Mouse (Mus musculus) embryonic facial prominence, embryonic 14.5 days (tissue): ENCODE results near the gene Def6. TPM values are rescaled to one million over a fixed set of nuclear protein-coding genes. Genes with fewer than 3 reads are reported as not detected.

ENCODE experiments used
- ATAC-seq: fragments of 200-750 bp; cut with Nextera tagmentation; 2 replicates; pipeline ENCODE4 v1.8.0; 2017; ENCODE audit warnings: low read depth, moderate number of reproducible peaks, moderate TSS enrichment
- DNase-seq: peaks from one replicate; pipeline ENCODE4 v3.0.0-alpha.2; 2015; ENCODE audit warnings: low spot score
- H3K27ac ChIP-seq: fragments of 300-500 bp; sonication (generic); replicated peaks from 2 replicates; pipeline ENCODE4 v1.5.1; 2014; ENCODE audit warnings: low read depth, mild to moderate bottlenecking, low read length, moderate library complexity
- H3K27me3 ChIP-seq: fragments of 300-500 bp; sonication (generic); replicated peaks from 2 replicates; pipeline ENCODE4 v1.6.1; 2014; ENCODE audit warnings: low read length; ENCODE audit not compliant: control insufficient read depth, insufficient read depth
- H3K36me3 ChIP-seq: fragments of 300-500 bp; sonication (generic); 2 replicates; pipeline ENCODE4 v1.6.1; 2014; ENCODE audit warnings: low read length, mixed read lengths; ENCODE audit not compliant: control insufficient read depth, insufficient read depth
- H3K4me1 ChIP-seq: fragments of 300-500 bp; sonication (generic); 2 replicates; pipeline ENCODE4 v1.6.1; 2014; ENCODE audit warnings: antibody characterized with exemption, low read length; ENCODE audit not compliant: control insufficient read depth, insufficient read depth
- H3K4me2 ChIP-seq: fragments of 300-500 bp; sonication (generic); 2 replicates; pipeline ENCODE4 v1.6.1; 2014; ENCODE audit warnings: low read depth, mild to moderate bottlenecking, low read length, moderate library complexity, mixed read lengths
- H3K4me3 ChIP-seq: fragments of 300-500 bp; sonication (generic); 2 replicates; pipeline ENCODE4 v1.5.1; 2014; ENCODE audit warnings: low read depth, mild to moderate bottlenecking, low read length
- H3K9ac ChIP-seq: fragments of 300-500 bp; sonication (generic); 2 replicates; pipeline ENCODE4 v1.6.1; 2014; ENCODE audit warnings: low read depth, mild to moderate bottlenecking, low read length, moderate library complexity, mixed read lengths
- H3K9me3 ChIP-seq: fragments of 300-500 bp; sonication (generic); 2 replicates; pipeline ENCODE4 v1.6.1; 2016; ENCODE audit warnings: low read length; ENCODE audit not compliant: control insufficient read depth
- WGBS: fragments of 180-500 bp; shearing (Covaris S2); extraction: QIAGEN DNeasy Blood & Tissue Kit; methylation state at CpG from one replicate; pipeline ENCODE4 v1.1.7; 2014; 5-methylcytosine and 5-hydroxymethylcytosine counted together
- polyA plus RNA-seq: library from polyadenylated mRNA; unstranded; fragments of >200 nt; fragmentation: Nextera tagmentation; extraction: Ambion mirVana; gene quantifications from 2 replicates; pipeline ENCODE4 v1.2.1, GENCODE M21; 2014

Gene Def6
- polyA plus RNA-seq, 1 experiment from 2014 or later = 9.4 TPM

DNA sequence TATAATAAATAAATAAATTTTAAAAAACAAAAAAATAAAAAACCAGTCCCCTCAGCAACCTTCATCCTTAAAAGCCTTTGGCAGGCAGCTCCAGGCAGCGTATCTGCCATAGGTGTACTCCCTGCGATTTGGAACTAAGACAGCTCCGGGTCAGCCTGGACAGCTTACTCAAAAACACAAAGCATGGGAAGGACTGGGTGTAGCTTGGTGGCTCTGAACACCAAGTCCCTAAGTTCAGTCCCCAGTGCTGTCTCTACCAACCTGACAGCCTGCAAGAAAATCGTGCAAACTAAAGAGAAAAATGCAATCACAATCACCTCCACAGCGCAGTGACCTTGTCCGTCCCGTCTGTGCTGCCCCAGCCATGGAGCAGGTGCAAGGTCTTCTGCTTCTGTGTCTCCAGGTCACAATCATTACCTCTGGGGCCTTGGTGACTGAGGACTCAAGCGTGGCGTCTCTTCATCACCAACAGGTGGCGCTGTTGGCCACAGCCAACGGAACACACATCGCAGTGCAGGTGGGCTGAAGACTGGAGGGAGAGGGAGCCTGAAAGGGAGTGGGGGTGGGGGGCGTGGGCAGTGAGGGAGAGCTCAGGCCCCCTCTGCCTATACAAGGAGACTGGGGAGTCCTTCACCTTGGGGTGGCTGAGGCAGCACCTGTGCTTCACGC lies 3.4 kb upstream of the Def6 start:
- Histone ChIP-seq H3K9ac (no peak overlapping the region), H3K9me3 (no peaks in the 10 kb centered on the region), H3K4me2 (no peak overlapping the region), H3K4me1 (peaks cover 16% of the 10 kb centered on the region), H3K27ac (no peak overlapping the region), H3K27me3 (no peaks in the 10 kb centered on the region), H3K36me3 (peaks cover 51% of the 10 kb centered on the region), H3K4me3 (no peak overlapping the region)
- 38% methylated on average over 14 of the region's 14 CpGs for WGBS
- DNase-seq = peak; percentile 63
- ATAC-seq = no peak

DNA sequence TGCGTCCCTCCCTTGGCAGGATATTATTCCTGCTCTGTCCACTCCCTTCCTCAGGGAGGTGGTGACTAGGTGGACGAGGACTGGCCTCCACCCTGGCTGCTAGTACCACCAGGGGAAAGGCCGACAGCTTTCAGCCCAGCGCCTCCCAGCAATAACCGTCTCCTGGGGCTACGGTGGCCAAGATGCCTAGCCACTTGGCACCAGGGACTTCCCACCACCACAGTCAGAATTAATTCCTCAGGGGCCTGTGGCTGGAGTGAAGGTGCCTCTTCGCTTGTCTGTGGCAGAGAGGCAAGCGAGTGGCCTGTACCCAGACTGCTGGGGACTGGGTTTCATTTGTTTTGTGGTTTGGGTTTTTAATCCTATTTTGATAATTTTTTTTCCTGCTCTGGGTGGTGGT lies 2.1 kb upstream of the Def6 start:
- H3K4me1 ChIP-seq = peaks cover 16% of the 10 kb centered on the region
- no peak for ATAC-seq
- peaks cover 38% of the 10 kb centered on the region for H3K36me3 ChIP-seq

DNA sequence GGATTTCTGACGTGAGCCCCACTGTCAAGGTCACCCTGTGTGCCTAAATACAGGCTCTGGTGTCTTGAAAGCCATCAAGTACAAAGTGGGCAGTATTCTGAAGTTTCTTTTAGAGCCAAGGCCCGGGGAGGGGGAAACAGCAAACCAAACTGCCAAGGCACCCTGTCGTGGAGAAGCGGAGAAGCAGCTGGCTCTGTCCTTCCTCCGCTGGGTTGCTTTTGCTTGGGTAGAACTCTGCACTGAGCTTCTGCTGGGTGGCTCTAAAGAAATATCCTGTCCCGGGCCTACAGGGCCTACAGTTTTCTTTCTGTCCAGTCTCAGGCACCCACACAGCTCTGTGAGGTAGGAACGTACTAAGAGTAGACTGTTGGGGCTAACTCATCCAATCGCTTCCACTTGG lies 486 bp upstream of the Def6 start:
- Histone ChIP-seq H3K4me3 (no peak overlapping the region), H3K9ac (peak overlapping the region; percentile 69), H3K27me3 (no peaks in the 10 kb centered on the region), H3K27ac (peak overlapping the region; percentile 79), H3K4me1 (peaks cover 16% of the 10 kb centered on the region), H3K4me2 (peak overlapping the region; percentile 78), H3K36me3 (peaks cover 22% of the 10 kb centered on the region), H3K9me3 (no peaks in the 10 kb centered on the region)
- WGBS = 60% methylated on average over 8 of the region's 8 CpGs
- no peak; the same call in none of the 2 replicates for ATAC-seq
- no peak for DNase-seq

More for the DNA sequence above, 2.1 kb upstream of the Def6 start:
- DNase-seq = no peak
- no peaks in the 10 kb centered on the region for H3K9me3 ChIP-seq
- no peak overlapping the region for H3K27ac ChIP-seq
- no peak overlapping the region for H3K9ac ChIP-seq
- H3K4me2 ChIP-seq = no peak overlapping the region
- WGBS = 86% methylated on average over 8 of the region's 8 CpGs
- no peak overlapping the region for H3K4me3 ChIP-seq
- no peaks in the 10 kb centered on the region for H3K27me3 ChIP-seq

DNA sequence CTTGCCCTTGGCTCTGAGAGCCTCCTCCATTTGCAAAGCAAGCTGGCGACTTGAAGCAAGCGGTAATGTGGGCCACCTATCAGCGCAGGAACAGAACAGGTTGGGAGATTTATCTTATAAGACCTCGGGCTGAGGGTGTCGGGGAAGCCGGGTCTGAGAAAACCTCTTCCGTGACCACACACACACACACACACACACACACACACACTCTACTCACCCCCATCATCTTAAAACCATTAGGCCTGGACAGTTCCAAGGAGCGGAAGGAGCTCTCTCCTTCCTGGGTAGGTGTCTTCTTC lies 685 bp downstream of the Def6 start:
- peak overlapping the region; percentile 69 for H3K9ac ChIP-seq
- no peaks in the 10 kb centered on the region for H3K9me3 ChIP-seq
- WGBS = 80% methylated on average over 8 of the region's 8 CpGs
- H3K4me2 ChIP-seq = peak overlapping the region; percentile 78
- DNase-seq (no peak), ATAC-seq (no peak)
- H3K36me3 ChIP-seq = peaks cover 11% of the 10 kb centered on the region
- H3K27me3 ChIP-seq = no peaks in the 10 kb centered on the region
- peaks cover 16% of the 10 kb centered on the region for H3K4me1 ChIP-seq
- H3K27ac ChIP-seq = peak overlapping the region; percentile 79; the same call in 1 of the 2 replicates
- H3K4me3 ChIP-seq = peak overlapping the region; percentile 42

DNA sequence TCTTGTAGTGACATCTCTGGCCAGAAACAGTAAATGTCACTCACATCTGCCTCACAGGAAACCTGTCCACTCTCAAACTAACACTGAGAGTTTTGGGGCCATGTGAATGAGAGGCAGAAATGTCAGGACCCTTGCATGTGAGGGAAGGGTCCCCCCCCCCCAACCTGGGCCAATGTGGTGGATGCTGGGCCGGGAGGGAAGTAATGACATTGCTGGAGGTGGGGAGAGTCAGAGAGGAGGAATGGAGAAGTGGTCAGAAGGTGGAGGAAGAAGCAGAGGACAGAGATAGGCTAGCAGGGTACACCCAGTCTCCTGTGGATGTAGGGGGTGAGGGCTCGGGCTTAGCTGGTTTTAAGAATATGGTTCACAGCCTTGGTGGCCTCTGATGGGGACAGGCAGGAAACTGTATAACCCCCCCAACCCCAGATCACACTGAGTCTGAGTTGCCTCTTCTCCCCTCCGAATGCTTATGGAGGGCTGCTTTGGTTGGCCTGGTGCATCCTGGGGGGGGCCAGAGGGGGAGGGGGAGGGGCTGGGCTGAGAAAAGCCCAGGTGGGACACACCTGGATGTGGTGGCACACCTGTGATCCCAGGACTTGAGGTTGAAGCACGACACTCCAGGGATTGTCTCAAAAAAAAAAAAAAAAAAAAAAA lies 2.0 kb downstream of the Def6 start:
- Histone ChIP-seq H3K9ac (no peak overlapping the region), H3K4me1 (peaks cover 16% of the 10 kb centered on the region), H3K36me3 (peaks cover 10% of the 10 kb centered on the region; the same call in 1 of the 2 replicates), H3K4me2 (no peak overlapping the region), H3K27ac (no peak overlapping the region), H3K27me3 (no peaks in the 10 kb centered on the region), H3K9me3 (no peaks in the 10 kb centered on the region), H3K4me3 (no peak overlapping the region)
- ATAC-seq (no peak), DNase-seq (no peak)
- 68% methylated on average over 4 of the region's 4 CpGs for WGBS

DNA sequence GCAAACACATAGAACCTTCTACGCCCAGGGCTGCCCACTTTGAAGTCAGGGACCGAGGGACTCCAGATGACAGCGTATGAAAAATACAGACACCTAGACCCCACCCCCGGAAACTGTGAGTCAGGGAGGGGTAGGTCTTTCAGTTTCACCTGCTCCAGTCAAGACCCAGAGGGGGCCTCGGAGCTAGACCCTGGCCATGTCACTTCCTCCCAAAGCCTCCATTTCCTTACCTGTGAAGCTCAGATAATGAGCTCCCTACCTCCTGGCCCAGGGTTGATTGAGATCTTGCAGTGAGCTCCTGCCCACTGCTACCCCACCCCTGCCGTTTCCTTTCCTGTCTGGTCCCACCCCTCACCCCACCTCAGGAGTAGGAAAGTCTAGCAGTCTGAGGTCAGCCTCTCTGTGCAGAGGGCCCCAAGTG lies 4.4 kb downstream of the Def6 start:
- H3K27me3 ChIP-seq = no peaks in the 10 kb centered on the region
- no peak overlapping the region for H3K9ac ChIP-seq
- no peak overlapping the region for H3K4me3 ChIP-seq
- no peak overlapping the region; the same call in 1 of the 2 replicates for H3K27ac ChIP-seq
- 66% methylated on average over 5 of the region's 6 CpGs for WGBS
- H3K4me2 ChIP-seq = no peak overlapping the region
- no peak for ATAC-seq
- no peaks in the 10 kb centered on the region for H3K9me3 ChIP-seq
- no peak for DNase-seq
- H3K4me1 ChIP-seq = peaks cover 14% of the 10 kb centered on the region
- no peaks in the 10 kb centered on the region for H3K36me3 ChIP-seq

DNA sequence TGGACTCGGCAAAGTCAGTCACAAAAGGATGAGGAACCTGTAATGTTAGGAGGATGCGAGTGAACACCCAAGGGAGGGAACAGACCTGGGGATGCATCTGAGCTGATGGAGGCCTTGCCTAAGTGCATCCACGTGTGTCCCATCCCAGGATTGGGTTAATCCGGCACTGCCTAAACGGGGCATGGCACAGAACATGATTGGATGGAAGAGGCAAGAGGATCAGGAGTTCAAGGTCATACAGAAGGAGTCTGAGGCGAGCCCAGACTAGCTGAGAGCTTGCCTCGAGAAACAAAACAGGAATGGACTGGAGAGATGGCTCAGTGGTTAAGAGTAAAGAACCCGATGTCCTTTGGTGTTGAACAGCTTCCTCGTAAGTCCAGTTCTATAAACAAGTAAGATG lies 4.8 kb downstream of the Def6 start:
- Histone ChIP-seq H3K4me2 (no peak overlapping the region), H3K27ac (no peak overlapping the region; the same call in 1 of the 2 replicates), H3K4me1 (peaks cover 12% of the 10 kb centered on the region), H3K9ac (no peak overlapping the region), H3K36me3 (no peaks in the 10 kb centered on the region), H3K4me3 (no peak overlapping the region), H3K27me3 (no peaks in the 10 kb centered on the region), H3K9me3 (no peaks in the 10 kb centered on the region)
- no peak for ATAC-seq
- WGBS = 59% methylated on average over 9 of the region's 9 CpGs
- DNase-seq = no peak

DNA sequence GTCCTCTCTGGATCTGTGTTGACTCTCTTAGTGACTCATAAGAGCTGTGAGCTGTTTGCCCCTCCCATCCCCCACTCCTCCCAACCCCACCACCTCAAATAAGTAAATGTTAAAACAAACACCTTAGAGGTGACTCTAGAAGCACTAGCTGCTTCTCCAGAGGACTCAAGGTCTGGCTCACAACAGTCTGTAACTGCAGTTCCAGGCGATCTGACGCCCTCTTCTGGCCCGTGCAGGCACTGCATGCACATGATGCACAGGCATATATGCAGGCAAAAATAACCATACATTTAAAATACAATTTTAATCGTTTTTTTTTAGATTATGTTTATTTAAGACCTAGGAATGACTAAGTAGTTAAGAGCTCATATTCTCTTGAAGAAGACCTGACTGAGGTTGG lies 5.7 kb downstream of the Def6 start:
- Histone ChIP-seq H3K27ac (no peak overlapping the region), H3K9me3 (no peaks in the 10 kb centered on the region), H3K4me2 (no peak overlapping the region), H3K36me3 (no peaks in the 10 kb centered on the region), H3K4me1 (peaks cover 10% of the 10 kb centered on the region), H3K9ac (no peak overlapping the region), H3K27me3 (no peaks in the 10 kb centered on the region), H3K4me3 (no peak overlapping the region)
- no peak for ATAC-seq
- DNase-seq = no peak
- WGBS = 32% methylated on average over 4 of the region's 4 CpGs

DNA sequence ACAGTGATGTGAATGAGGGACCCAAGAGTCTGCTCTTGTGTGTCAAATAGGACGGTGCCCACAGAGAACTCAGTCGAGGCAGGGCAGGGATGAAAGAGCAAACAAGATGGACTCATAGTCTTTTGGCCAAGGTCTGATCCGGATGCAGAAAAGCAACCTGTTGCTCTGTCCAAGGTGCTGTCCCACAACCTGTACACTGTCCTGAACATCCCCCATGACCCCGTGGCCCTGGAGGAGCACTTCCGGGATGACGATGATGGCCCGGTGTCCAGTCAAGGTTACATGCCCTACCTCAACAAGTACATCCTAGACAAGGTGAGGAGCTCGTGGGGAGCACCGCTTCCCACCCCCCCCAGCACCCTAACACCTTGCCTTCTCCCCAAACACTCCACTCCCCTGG lies 9.2 kb downstream of the Def6 start:
- peaks cover 12% of the 10 kb centered on the region for H3K4me1 ChIP-seq
- no peak overlapping the region for H3K4me2 ChIP-seq
- no peak overlapping the region for H3K27ac ChIP-seq
- no peaks in the 10 kb centered on the region for H3K36me3 ChIP-seq
- no peaks in the 10 kb centered on the region for H3K9me3 ChIP-seq
- DNase-seq = no peak
- no peak overlapping the region for H3K9ac ChIP-seq
- no peak for ATAC-seq
- no peak overlapping the region for H3K4me3 ChIP-seq
- H3K27me3 ChIP-seq = no peaks in the 10 kb centered on the region
- WGBS = 88% methylated on average over 9 of the region's 9 CpGs
